Mouse (Mus musculus): ENCODE measurements around the gene Car3.

Gene Car3

DNA sequence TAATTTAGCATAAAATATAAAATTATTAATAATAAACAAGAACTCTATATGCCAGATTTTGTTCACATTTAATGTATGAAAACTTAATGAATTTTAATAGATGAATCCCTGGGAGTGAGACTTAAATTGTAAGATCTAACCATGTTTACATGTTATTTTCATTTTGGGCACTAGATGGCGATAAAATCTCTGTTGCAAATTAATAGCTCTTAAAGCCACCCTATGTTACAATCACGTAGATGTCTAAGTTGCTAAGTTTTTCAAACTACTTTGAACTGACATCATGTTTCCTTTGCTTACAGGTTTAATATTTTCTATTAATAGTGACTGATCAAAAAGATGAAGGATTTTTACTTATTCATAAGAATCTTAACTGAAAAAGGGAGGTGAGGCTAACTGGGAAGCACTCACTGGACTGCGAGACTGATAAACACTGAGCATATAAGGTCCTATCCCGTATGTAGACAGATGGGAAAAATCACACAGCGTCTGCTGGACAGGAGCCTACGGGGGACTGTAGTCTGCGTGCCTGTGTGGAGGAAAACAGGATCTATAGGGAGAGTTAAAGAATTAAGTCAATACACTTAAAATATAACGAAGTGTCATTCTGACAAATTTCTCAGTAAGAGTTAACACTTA lies 11.2 kb downstream of the Car3 start:
- ATAC-seq (ENCODE audit: insufficient number of reproducible peaks, low FRiP score, low TSS enrichment), result no peak

DNA sequence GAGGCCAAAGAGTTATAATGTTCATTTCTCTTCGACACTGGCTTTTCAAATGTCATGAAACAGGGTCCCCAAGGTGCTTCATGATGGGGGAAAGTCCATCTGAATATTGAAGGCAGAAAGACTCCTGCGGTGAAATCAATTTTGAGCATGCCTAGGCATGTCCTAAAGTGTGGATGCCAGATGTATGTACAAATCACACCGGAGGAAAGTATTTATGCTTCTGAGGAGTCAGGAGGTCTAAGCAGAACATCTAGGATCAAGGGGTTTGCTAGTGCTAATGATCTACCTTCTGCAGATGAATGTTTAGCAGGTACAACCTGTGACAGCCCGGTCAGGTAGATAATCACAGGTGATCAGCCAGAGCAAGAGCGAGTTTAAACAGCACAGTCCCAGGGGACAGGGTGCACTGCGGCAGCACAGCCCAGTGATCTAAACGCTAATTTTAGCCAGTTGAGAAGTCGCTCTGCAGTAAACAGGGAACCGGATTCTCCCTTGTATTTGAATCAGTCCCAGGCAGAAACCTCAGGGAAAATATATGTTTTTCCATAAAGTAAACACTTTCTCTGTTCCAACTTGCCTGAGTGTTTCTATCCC lies 13.1 kb downstream of the Car3 start:
- no peak for ATAC-seq (ENCODE audit: insufficient number of reproducible peaks, low FRiP score, low TSS enrichment)

DNA sequence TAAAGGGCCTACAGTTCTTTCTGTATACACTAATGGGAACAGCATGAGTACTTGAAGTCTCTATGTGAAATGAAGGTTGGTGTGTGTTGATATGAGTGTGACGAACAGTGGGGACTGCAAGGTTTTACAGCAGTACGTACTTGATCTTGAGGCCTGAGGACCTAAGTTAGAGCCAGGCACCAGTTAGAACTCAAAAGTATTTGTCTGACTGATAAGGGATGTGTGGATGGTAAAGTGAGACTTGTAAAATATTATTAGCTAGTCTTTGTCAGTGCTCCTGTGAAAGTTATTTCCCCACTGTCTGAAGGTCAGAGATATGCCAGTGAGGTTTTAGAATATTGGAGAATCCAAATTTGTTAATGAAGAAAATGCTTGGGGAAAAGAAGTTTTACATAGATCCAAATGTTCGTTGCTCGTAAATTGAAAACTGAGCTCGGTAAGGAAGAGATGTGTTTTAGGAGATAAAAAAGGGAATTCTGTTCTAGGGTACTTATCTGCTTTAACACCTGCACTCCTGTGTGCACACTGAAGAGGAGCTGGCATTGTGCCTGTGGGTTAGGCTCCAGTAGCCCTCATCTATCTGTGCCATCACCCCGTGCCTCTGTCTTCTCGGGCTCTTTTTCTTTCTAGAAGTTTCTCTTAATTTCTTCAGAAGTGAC lies 14.1 kb downstream of the Car3 start:
- no peak for ATAC-seq (ENCODE audit: insufficient number of reproducible peaks, low FRiP score, low TSS enrichment)

DNA sequence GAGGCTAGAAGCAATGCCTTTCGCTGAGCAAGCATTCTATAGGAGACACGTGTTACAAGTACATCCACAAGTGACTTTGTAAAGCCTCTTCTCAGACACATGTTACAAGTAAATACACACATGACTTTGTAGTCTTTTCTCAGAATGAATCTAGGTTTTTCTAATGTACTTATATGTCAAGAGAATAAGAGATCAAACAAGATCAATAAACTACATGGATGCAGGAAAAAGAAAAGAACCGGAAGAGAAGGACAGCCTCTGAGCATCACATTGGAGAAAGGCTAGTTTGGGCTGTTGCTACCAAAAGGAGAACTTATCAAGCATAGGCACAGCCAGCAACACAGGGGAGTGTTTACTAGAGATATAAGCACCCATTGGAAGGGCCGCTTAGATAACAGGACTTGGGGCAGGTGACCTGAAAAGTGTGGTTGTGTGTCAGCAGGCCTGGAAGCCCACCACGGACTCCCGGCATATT lies 15.5 kb downstream of the Car3 start:
- ATAC-seq (ENCODE audit: insufficient number of reproducible peaks, low FRiP score, low TSS enrichment), result no peak

DNA sequence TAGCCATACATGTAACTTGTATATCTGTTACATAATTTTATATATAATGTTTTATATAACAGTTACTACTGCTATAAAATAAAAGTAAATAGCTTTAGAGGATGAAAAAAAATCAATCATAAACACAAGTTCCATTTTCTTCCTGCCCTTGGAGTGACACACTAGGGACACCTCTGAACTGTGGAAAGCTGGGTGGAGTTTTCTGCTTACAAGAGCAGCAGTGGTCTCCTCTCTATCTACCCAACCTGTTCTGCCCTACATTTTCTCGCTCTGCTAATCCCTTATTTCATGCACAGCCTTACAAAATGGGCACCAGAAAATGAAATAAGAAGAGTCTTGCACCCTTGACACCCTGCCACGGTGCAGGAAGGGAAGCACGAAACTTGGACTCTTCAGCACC lies 16.0 kb downstream of the Car3 start:
- no peak for ATAC-seq (ENCODE audit: insufficient number of reproducible peaks, low FRiP score, low TSS enrichment)

DNA sequence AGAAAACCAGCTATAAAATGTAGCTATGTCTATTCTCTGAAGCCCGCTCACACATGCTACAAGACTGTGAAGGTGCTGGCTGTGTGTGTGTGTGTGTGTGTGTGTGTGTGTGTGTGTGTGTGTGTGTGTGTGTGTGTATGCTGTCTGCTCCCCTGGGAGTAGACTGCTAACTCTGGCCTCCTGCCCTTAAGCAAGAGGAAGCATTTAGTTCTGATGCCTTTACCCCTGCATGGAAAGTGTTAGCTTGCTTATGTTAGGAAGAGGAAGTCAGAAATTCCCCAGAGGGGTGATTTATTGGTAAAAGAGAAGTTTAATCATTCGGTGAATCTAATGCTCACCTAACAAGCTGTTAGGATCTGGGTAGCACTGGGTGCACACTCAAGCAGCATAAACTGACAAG lies 17.0 kb downstream of the Car3 start:
- no peak for ATAC-seq (ENCODE audit: insufficient number of reproducible peaks, low FRiP score, low TSS enrichment)

DNA sequence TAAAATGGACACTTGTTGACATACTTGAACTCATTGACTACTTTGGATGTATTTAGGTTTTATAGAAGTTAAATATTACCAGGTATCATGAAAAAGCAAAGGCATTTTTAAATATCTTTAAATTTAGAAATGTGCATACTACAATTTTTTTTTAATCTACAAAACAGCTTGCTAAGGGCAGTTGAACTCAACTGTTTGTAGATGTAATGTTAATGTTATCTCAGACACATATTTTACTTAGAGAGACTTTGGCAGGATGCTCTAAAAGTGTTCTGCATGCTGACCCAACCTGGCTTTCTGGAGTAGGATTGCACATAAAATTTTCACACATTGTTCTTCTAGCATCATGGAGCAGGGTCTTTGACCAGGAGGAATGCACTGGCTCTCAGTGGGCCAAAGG lies 18.7 kb downstream of the Car3 start:
- ATAC-seq (ENCODE audit: insufficient number of reproducible peaks, low FRiP score, low TSS enrichment), result no peak

DNA sequence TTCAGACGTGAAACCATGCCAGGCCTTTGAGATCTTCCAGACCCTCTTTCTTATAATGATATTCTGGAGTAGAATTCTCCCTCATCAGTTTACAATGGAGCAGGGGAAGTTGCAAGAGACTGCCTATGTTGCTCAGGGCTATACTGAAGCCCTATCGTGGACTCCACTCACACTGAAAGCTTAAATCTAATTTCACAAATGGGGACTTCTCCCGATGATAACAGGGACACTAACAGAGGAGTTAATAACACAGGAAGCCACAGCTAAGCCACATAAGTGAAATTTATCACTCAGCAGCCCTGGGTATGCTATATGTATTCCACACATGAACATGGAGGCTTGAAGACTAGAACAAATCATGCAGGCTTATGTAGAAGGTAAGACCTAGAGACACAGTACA lies 19.4 kb downstream of the Car3 start:
- ATAC-seq (ENCODE audit: insufficient number of reproducible peaks, low FRiP score, low TSS enrichment), result no peak

DNA sequence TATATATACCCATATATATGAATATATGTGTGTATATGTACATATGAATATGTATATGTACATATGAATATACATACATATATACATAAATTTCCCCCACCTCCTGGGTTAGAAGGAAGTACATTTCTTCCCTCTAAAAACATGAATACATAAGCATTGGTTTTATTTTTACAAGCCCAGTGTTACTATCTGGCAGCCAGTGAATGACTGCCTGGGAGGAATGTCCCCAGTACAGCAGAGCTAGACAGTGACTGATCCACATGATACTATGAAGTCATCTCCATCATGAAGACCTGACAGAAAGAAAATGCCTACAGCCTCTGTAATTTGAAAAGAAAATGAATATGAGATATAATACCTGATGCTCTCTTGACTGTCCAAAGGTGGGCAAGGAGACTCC lies 21.5 kb downstream of the Car3 start:
- no peak for ATAC-seq (ENCODE audit: insufficient number of reproducible peaks, low FRiP score, low TSS enrichment)

DNA sequence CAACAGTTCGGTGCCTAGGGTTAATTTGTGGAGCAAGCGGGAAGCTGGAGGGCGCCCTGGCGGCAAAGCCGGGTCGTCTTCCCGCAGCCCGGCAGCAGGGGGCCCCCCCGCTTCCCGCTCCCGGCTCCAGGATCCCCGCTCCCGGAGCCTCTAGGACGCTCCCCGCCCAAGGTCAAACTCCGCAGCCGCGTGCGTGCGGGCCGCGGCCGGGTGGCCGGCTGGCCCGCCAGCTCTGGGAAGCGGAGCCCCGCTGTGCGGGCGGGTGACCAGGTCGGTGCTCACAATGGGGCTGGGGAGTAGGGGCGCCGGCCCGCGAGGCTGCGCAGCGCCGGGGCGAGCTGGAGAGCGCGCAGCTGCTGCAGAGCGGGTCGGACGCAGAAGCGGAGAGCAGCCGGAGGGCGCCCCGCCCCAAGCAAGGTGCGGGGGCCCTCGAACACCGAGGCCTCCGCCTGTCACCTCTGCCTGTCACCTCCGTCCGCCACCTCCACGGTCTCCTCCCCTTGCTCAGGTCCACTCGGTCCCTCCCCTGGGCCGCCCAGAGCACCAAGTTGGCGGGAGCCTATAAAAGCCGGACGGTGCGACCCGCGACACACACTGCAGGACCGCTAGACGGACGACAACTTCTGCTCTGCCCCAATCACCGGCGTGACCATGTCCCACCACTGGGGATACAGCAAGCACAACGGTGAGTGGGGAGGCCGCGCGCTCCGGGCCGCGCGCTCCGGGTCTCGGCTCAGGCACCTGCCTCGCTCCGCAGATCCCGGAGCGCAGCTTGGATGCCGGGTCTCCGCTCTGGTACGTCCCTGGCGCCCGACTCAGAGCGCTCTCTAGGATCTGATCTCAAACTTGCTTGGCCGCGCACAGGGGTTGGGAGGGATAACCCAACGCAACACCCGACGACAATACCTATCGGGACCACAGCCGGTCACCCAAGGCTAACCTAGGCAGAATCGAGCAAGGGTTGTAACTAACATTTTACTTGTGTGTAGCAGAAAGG lies 23.1 kb downstream of the Car3 start, which contains the start of gene Car2:
Car2 (plus strand) TSS at position 172 of the 997 bp plus-strand sequence.
- ATAC-seq (ENCODE audit: insufficient number of reproducible peaks, low FRiP score, low TSS enrichment), result peak; percentile 71

DNA sequence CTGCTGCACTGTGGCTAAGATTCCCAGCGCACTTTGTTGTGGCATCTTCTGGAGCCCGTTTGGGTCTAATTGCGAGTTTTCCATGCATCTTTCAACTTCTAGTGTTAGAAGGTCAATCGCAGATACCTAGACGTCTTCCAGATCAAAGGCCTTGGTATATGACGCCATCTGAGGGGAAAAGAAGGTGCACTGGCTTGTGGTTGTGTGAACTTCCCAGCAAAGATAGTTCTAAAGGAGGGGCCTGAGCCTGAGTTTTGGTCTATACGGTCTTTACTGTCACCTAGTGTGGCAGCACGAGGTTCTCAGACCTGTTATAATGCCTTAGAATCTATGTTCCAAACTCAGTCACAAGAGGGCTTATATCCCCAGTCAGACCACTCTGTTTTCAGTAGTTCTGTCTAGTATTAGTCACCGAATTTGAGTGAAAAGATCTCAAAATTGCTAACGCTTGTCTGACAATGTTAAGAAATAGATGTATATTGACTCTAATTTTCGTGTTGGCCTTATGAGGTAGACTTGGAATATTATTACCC lies 23.9 kb downstream of the Car3 start:
- ATAC-seq (ENCODE audit: insufficient number of reproducible peaks, low FRiP score, low TSS enrichment), result no peak

DNA sequence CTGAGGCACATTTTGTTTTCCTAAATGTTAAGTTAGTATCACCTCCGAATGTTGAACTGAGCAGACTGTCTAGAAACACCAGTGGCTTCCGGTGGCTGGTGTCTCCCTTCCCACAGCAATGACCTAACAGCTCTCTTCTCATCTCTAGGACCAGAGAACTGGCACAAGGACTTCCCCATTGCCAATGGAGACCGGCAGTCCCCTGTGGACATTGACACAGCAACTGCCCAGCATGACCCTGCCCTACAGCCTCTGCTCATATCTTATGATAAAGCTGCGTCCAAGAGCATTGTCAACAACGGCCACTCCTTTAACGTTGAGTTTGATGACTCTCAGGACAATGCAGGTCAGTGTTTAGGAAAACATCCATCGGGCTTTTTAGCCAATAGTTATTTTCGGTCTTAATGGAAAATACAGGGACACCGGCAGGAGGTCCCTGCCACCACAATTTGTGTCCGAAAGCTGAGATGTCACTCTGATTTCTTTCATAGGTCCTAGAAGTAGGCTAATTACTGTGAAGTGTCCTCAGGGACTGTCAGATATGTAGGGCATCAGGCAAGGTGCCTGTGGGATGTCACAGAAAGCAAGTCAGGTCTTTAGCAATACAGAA lies 24.5 kb downstream of the Car3 start:
- no peak for ATAC-seq (ENCODE audit: insufficient number of reproducible peaks, low FRiP score, low TSS enrichment)

DNA sequence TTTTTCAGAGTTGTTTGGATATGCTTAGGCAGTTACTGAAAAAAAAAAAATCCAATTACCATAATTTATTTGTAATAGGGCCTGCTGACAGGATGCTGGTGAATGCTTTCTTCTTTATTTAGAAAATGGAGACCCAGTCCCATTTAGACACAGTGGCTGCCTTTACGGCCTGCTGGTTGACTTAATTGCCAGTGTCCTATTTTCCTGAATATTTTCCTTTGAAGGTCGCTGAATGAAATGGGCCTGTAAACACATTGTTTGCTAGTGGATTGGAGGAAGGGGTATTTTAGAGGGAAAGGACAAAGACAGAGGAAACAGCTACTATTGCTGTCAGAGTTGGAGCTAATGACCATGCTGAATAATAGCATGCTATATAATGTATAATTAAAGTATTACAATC lies 25.2 kb downstream of the Car3 start:
- no peak for ATAC-seq (ENCODE audit: insufficient number of reproducible peaks, low FRiP score, low TSS enrichment)

DNA sequence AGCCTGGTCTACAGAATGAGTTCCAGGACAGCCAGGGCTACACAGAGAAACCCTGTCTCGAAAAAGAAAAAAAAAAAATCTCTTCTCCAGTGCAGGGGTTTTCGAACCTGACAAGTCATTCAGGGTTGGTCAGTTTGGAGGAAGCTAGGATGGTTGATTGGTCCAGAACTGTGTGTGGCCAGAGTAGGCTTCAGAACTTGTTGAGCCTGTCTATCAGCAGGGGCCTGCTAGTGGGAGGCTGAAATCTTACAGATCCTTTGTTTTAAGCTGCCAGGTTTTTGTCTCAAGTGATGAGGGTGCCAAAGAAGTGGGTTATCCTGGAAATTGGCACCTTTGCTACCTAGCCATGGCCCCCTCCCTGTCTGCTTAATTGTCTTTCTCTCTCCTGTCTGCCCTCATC lies 25.8 kb downstream of the Car3 start:
- ATAC-seq (ENCODE audit: insufficient number of reproducible peaks, low FRiP score, low TSS enrichment), result no peak

DNA sequence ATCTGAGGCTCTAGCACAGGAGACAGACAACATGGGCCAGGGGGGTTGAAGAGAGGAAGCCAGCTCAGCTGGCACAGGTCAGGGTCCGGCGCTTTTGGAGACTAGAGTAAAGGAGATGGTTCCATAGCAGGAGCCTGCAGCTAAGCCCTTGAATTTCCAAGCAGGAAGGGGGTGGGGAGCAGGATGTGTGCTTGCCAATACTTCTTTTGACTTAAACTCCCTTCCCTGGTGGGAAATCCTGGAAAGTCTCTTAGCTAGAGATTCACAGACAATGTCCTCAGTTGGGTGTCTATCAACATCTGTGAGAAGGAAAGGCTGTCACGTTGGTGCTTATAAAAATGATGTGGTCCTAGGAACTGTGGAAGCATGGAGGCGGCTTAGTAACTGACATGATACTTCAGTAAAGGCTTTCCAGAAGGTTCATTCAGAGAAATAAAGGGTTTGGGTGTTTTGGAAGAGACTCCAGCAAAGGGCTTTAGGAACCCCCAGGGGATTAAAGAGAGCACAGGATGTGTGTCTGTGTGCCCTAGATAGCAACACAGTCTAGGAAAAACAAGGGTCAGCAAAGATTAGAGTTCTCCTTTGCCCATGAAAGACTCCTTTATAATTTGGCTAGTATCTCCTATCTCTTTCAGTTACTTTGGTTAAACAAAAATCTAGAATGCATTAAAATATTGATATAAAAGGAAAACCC lies 26.6 kb downstream of the Car3 start:
- no peak for ATAC-seq (ENCODE audit: insufficient number of reproducible peaks, low FRiP score, low TSS enrichment)

DNA sequence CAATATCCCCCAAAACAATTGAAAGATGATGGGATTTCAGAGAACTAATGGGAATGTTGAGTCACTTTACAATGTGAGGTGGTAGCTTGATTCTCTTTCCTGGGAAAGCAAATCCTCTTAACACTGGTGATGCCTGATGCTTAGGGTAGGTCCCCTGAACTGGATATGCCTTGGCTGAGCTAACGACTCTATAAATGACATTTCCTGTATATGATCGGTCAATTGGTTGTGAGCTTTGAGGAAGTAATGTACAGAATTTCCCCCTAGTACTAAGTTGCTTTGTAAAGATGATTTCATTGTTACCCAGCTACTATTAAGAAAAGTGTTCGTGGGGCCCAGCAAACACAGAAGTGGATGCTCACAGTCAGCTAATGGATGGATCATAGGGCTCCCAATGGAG lies 29.7 kb downstream of the Car3 start:
- ATAC-seq (ENCODE audit: insufficient number of reproducible peaks, low FRiP score, low TSS enrichment), result no peak

DNA sequence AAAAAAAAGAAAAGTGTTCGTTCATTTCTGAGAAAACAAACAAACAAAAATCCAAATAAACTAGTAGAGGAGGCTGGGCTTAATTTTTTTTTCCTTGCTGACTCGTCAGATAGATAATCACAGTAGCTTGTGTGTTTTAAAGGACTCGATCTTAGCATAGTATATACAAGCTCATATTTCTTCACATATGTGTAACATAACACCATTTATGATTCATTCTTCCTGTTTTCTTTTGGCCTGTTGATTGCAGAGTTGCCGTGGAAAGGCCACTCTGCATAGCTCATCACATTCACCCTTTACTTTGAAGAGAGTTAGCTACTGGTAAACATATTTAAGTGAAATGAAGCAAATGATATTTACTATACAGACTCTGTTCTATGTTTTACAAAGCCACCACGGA lies 30.4 kb downstream of the Car3 start:
- no peak for ATAC-seq (ENCODE audit: insufficient number of reproducible peaks, low FRiP score, low TSS enrichment)

DNA sequence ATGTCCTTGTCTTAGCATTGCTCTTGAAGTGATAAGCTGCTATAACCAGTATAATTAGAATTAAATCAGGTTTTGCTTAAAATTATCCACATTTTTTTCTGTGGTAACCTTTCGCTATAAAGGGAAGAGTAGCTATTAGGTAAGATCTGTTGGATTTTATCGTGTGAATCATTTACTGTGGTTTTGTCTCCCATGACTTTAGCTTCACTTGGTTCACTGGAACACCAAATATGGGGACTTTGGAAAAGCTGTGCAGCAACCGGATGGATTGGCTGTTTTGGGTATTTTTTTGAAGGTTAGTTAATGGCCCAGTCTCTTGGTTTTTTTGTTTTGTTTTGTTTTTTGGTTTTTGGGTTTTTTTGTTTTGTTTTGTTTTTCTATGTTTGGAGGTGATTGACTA lies 32.0 kb downstream of the Car3 start:
- ATAC-seq (ENCODE audit: insufficient number of reproducible peaks, low FRiP score, low TSS enrichment), result no peak

DNA sequence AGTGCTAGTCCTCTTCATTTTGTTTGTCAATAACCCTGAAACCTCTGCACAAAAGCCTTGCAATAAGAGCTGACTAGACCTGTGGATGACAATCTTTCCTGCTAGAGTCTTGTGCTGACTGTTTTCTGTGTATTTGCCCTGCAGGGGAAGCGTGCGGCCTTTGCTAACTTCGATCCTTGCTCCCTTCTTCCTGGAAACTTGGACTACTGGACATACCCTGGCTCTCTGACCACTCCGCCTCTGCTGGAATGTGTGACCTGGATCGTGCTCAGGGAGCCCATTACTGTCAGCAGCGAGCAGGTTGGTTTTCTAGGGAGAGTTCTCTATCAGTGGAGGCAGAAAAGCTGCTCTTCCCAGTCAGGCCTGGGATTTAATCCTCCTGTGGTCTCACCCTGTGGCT lies 34.5 kb downstream of the Car3 start:
- no peak for ATAC-seq (ENCODE audit: insufficient number of reproducible peaks, low FRiP score, low TSS enrichment)
